Mouse (Mus musculus): ENCODE results near the gene Abca1. TPM values are rescaled to one million over a fixed set of nuclear protein-coding genes. Genes with fewer than 3 reads are reported as not detected.

Abca1 gene
- polyA plus RNA-seq, 1 experiment from 2014 or later = 7.5 TPM

GRCm38 (mm10) chr4:53147046-53147445 is 12.6 kb downstream of the Abca1 start:
- Histone ChIP-seq H3K9me3 (ENCODE audit: control insufficient read depth, low read length) (no peaks in the 10 kb centered on the region), H3K9ac (ENCODE audit: low read depth, low read length) (no peak overlapping the region), H3K36me3 (ENCODE audit: control insufficient read depth, insufficient read depth, low read length) (no peaks in the 10 kb centered on the region), H3K4me3 (ENCODE audit: low read depth, low read length) (no peak overlapping the region), H3K4me2 (replicated peaks; ENCODE audit: low read depth, low read length) (no peak overlapping the region), H3K27me3 (ENCODE audit: control insufficient read depth, insufficient read depth, low read length) (no peaks in the 10 kb centered on the region), H3K27ac (ENCODE audit: low read depth, low read length) (no peak overlapping the region), H3K4me1 (replicated peaks; ENCODE audit: control insufficient read depth, insufficient read depth, low read length) (0 out of 2 replicates have a peak, but pooled peaks cover 2% of the 10 kb centered on the region)
- 44% methylated on average over 4 of the region's 4 CpGs for WGBS
- DNase-seq (ENCODE audit: low spot score) = no peak
- no peak for ATAC-seq (ENCODE audit: low FRiP score)

GRCm38 (mm10) chr4:53146227-53146949 is 13.3 kb downstream of the Abca1 start:
- Histone ChIP-seq H3K9me3 (ENCODE audit: control insufficient read depth, low read length) (no peaks in the 10 kb centered on the region), H3K27me3 (ENCODE audit: control insufficient read depth, insufficient read depth, low read length) (no peaks in the 10 kb centered on the region), H3K4me1 (replicated peaks; ENCODE audit: control insufficient read depth, insufficient read depth, low read length) (0 out of 2 replicates have a peak, but pooled peaks cover 2% of the 10 kb centered on the region), H3K27ac (ENCODE audit: low read depth, low read length) (no peak overlapping the region), H3K4me2 (replicated peaks; ENCODE audit: low read depth, low read length) (no peak overlapping the region), H3K36me3 (ENCODE audit: control insufficient read depth, insufficient read depth, low read length) (no peaks in the 10 kb centered on the region), H3K9ac (ENCODE audit: low read depth, low read length) (no peak overlapping the region), H3K4me3 (ENCODE audit: low read depth, low read length) (no peak overlapping the region)
- no peak for ATAC-seq (ENCODE audit: low FRiP score)
- 92% methylated on average over 12 of the region's 12 CpGs for WGBS
- no peak for DNase-seq (ENCODE audit: low spot score)

GRCm38 (mm10) chr4:53145434-53146168 is 14.1 kb downstream of the Abca1 start:
- Histone ChIP-seq H3K27me3 (ENCODE audit: control insufficient read depth, insufficient read depth, low read length) (no peaks in the 10 kb centered on the region), H3K4me3 (ENCODE audit: low read depth, low read length) (no peak overlapping the region), H3K36me3 (ENCODE audit: control insufficient read depth, insufficient read depth, low read length) (no peaks in the 10 kb centered on the region), H3K27ac (ENCODE audit: low read depth, low read length) (no peak overlapping the region), H3K9me3 (ENCODE audit: control insufficient read depth, low read length) (no peaks in the 10 kb centered on the region), H3K9ac (ENCODE audit: low read depth, low read length) (no peak overlapping the region), H3K4me1 (replicated peaks; ENCODE audit: control insufficient read depth, insufficient read depth, low read length) (0 out of 2 replicates have a peak, but pooled peaks cover 2% of the 10 kb centered on the region), H3K4me2 (replicated peaks; ENCODE audit: low read depth, low read length) (no peak overlapping the region)
- DNase-seq (ENCODE audit: low spot score) (no peak), ATAC-seq (ENCODE audit: low FRiP score) (no peak)
- 86% methylated on average over 12 of the region's 12 CpGs for WGBS

GRCm38 (mm10) chr4:53144571-53144970 is 15.1 kb downstream of the Abca1 start:
- no peaks in the 10 kb centered on the region for H3K27me3 ChIP-seq (ENCODE audit: control insufficient read depth, insufficient read depth, low read length)
- H3K36me3 ChIP-seq (ENCODE audit: control insufficient read depth, insufficient read depth, low read length) = no peaks in the 10 kb centered on the region
- 72% methylated on average over 10 of the region's 10 CpGs for WGBS
- DNase-seq (ENCODE audit: low spot score) (no peak), ATAC-seq (ENCODE audit: low FRiP score) (no peak)
- no peak overlapping the region for H3K4me2 ChIP-seq (replicated peaks; ENCODE audit: low read depth, low read length)
- H3K9me3 ChIP-seq (ENCODE audit: control insufficient read depth, low read length) = no peaks in the 10 kb centered on the region
- H3K27ac ChIP-seq (ENCODE audit: low read depth, low read length) = no peak overlapping the region
- H3K4me3 ChIP-seq (ENCODE audit: low read depth, low read length) = no peak overlapping the region
- H3K4me1 ChIP-seq (replicated peaks; ENCODE audit: control insufficient read depth, insufficient read depth, low read length) = 0 out of 2 replicates have a peak, but pooled peaks cover 2% of the 10 kb centered on the region
- no peak overlapping the region for H3K9ac ChIP-seq (ENCODE audit: low read depth, low read length)

- H3K27me3 ChIP-seq (ENCODE audit: control insufficient read depth, insufficient read depth, low read length) = no peaks in the 10 kb centered on the region
- ATAC-seq (ENCODE audit: low FRiP score) (no peak), DNase-seq (ENCODE audit: low spot score) (no peak)
- no peaks in the 10 kb centered on the region for H3K9me3 ChIP-seq (ENCODE audit: control insufficient read depth, low read length)
- 0 out of 2 replicates have a peak, but pooled peaks cover 2% of the 10 kb centered on the region for H3K4me1 ChIP-seq (replicated peaks; ENCODE audit: control insufficient read depth, insufficient read depth, low read length)
- 49% methylated on average over 8 of the region's 8 CpGs for WGBS
- H3K27ac ChIP-seq (ENCODE audit: low read depth, low read length) = no peak overlapping the region
- no peaks in the 10 kb centered on the region for H3K36me3 ChIP-seq (ENCODE audit: control insufficient read depth, insufficient read depth, low read length)
- H3K4me3 ChIP-seq (ENCODE audit: low read depth, low read length) = no peak overlapping the region
- no peak overlapping the region for H3K9ac ChIP-seq (ENCODE audit: low read depth, low read length)
- no peak overlapping the region for H3K4me2 ChIP-seq (replicated peaks; ENCODE audit: low read depth, low read length)
Measured at GRCm38 (mm10) chr4:53144021-53144420, 15.7 kb downstream of the Abca1 start.

GRCm38 (mm10) chr4:53140678-53141077 is 19.0 kb downstream of the Abca1 start:
- H3K9me3 ChIP-seq (ENCODE audit: control insufficient read depth, low read length) = no peaks in the 10 kb centered on the region
- no peaks in the 10 kb centered on the region for H3K36me3 ChIP-seq (ENCODE audit: control insufficient read depth, insufficient read depth, low read length)
- no peak overlapping the region for H3K9ac ChIP-seq (ENCODE audit: low read depth, low read length)
- H3K27me3 ChIP-seq (ENCODE audit: control insufficient read depth, insufficient read depth, low read length) = no peaks in the 10 kb centered on the region
- H3K27ac ChIP-seq (ENCODE audit: low read depth, low read length) = no peak overlapping the region
- 0 out of 2 replicates have a peak, but pooled peaks cover 2% of the 10 kb centered on the region for H3K4me1 ChIP-seq (replicated peaks; ENCODE audit: control insufficient read depth, insufficient read depth, low read length)
- no peak overlapping the region for H3K4me3 ChIP-seq (ENCODE audit: low read depth, low read length)
- H3K4me2 ChIP-seq (replicated peaks; ENCODE audit: low read depth, low read length) = no peak overlapping the region
- DNase-seq (ENCODE audit: low spot score) (no peak), ATAC-seq (ENCODE audit: low FRiP score) (no peak)
- 94% methylated on average over 6 of the region's 6 CpGs for WGBS

- no peak overlapping the region for H3K4me3 ChIP-seq (ENCODE audit: low read depth, low read length)
- H3K4me1 ChIP-seq (replicated peaks; ENCODE audit: control insufficient read depth, insufficient read depth, low read length) = 0 out of 2 replicates have a peak, but pooled peaks cover 2% of the 10 kb centered on the region
- no peak overlapping the region for H3K4me2 ChIP-seq (replicated peaks; ENCODE audit: low read depth, low read length)
- ATAC-seq (ENCODE audit: low FRiP score) (no peak), DNase-seq (ENCODE audit: low spot score) (no peak)
- no peak overlapping the region for H3K9ac ChIP-seq (ENCODE audit: low read depth, low read length)
- no peaks in the 10 kb centered on the region for H3K27me3 ChIP-seq (ENCODE audit: control insufficient read depth, insufficient read depth, low read length)
- H3K27ac ChIP-seq (ENCODE audit: low read depth, low read length) = no peak overlapping the region
- no peaks in the 10 kb centered on the region for H3K36me3 ChIP-seq (ENCODE audit: control insufficient read depth, insufficient read depth, low read length)
- no peaks in the 10 kb centered on the region for H3K9me3 ChIP-seq (ENCODE audit: control insufficient read depth, low read length)
- WGBS = 88% methylated on average over 2 of the region's 2 CpGs
Measured at GRCm38 (mm10) chr4:53139495-53139894, 20.2 kb downstream of the Abca1 start.

- WGBS = 94% methylated on average over 3 of the region's 3 CpGs
- H3K9me3 ChIP-seq (ENCODE audit: control insufficient read depth, low read length) = no peaks in the 10 kb centered on the region
- H3K27me3 ChIP-seq (ENCODE audit: control insufficient read depth, insufficient read depth, low read length) = no peaks in the 10 kb centered on the region
- H3K4me2 ChIP-seq (replicated peaks; ENCODE audit: low read depth, low read length) = no peak overlapping the region
- H3K9ac ChIP-seq (ENCODE audit: low read depth, low read length) = no peak overlapping the region
- no peak for DNase-seq (ENCODE audit: low spot score)
- H3K36me3 ChIP-seq (ENCODE audit: control insufficient read depth, insufficient read depth, low read length) = no peaks in the 10 kb centered on the region
- no peak overlapping the region for H3K27ac ChIP-seq (ENCODE audit: low read depth, low read length)
- 0 out of 2 replicates have a peak, but pooled peaks cover 2% of the 10 kb centered on the region for H3K4me1 ChIP-seq (replicated peaks; ENCODE audit: control insufficient read depth, insufficient read depth, low read length)
- no peak for ATAC-seq (ENCODE audit: low FRiP score)
- H3K4me3 ChIP-seq (ENCODE audit: low read depth, low read length) = no peak overlapping the region
Measured at GRCm38 (mm10) chr4:53138974-53139373, 20.7 kb downstream of the Abca1 start.
